ENCODE assay signal across 10 mouse cellular contexts in genomic region chr14:14481840-14482239, GRCm38 (mm10).
DNase-seq lines count a peak whose midpoint lies in the region; ATAC-seq and TF ChIP-seq lines count a peak whose summit lies in the region.
"Had no signal": no experiment of that assay in that cellular context is flagged by ENCODE, and none has a peak within 500 bp of the region (broad histone marks: within the 10 kb centered on the region; RNA-seq: fewer than 3 reads in every experiment).

No protein-coding gene starts in this region.

- dilution Hi-C loops in CH12.LX (cut with MboI; ENCODE audit: extremely low pct_ligation_motif_present, extremely low pct_unique_long_range_greater_than_20kb, low sequenced_read_pairs), result no loop called here

- in situ Hi-C loops in CH12.LX (cut with MboI; ENCODE audit: low pct_ligation_motif_present, low pct_unique_long_range_greater_than_20kb, low sequenced_read_pairs), result loop anchor here (25.0 kb wide), 1 partner anchor 355 kb away; no protein-coding TSS in a partner anchor

- H3K36me3 ChIP-seq in kidney, embryonic 15.5 days, result no peaks in the 10 kb centered on the region
- H3K36me3 ChIP-seq in CH12.LX (replicated peaks in 1 of 2; ENCODE audit: control insufficient read depth in 1 of 2, insufficient read depth in 1 of 2, low read length in 1 of 2), result no peaks in the 10 kb centered on the region
- no peaks in the 10 kb centered on the region for H3K36me3 ChIP-seq in stomach, postnatal 0 days (ENCODE audit: control insufficient read depth, insufficient read depth, low read length)
- no peaks in the 10 kb centered on the region for H3K36me3 ChIP-seq in forebrain, embryonic 15.5 days
- H3K36me3 ChIP-seq: embryonic facial prominence, embryonic 15.5 days; liver, embryonic 15.5 days had no signal

- no peaks in the 10 kb centered on the region for H3K79me2 ChIP-seq in CH12.LX (replicated peaks; ENCODE audit: control insufficient read depth, extremely low read depth, insufficient read depth, poor library complexity, severe bottlenecking)

- H3K4me1 ChIP-seq in kidney, embryonic 15.5 days, result no peaks in the 10 kb centered on the region
- peaks cover 0 to 6% of the 10 kb centered on the region in 2 experiments; a peak in 1 of 4 replicates for H3K4me1 ChIP-seq in CH12.LX (ENCODE audit: control insufficient read depth in 1 of 2, insufficient read depth in 2 of 2)
- H3K4me1 ChIP-seq in stomach, postnatal 0 days (replicated peaks; ENCODE audit: control insufficient read depth, insufficient read depth), result no peaks in the 10 kb centered on the region
- no peaks in the 10 kb centered on the region for H3K4me1 ChIP-seq in forebrain, embryonic 15.5 days
- H3K4me1 ChIP-seq: embryonic facial prominence, embryonic 15.5 days; liver, embryonic 15.5 days had no signal

- 89% methylated on average over 1 of the region's 1 CpGs for WGBS in kidney, embryonic 15.5 days
- 60% methylated on average over 1 of the region's 1 CpGs for WGBS in stomach, postnatal 0 days
- WGBS in forebrain, embryonic 15.5 days, result 81% methylated on average over 1 of the region's 1 CpGs

- no peak for ATAC-seq in kidney, embryonic 15.5 days (replicated peaks; ENCODE audit: low FRiP score)
- no peak for ATAC-seq in stomach, postnatal 0 days (ENCODE audit: low FRiP score, low TSS enrichment)
- ATAC-seq in forebrain, embryonic 15.5 days (replicated peaks), result no peak; the same call in 1 of the 2 replicates

- TF ChIP-seq RAD21 in CH12.LX (IDR thresholded peaks at IDR 0.05; ENCODE audit: low read depth, low read length), result peak; percentile 69

- H3K4me3 ChIP-seq in kidney, embryonic 15.5 days (replicated peaks), result no peak overlapping the region
- H3K4me3 ChIP-seq in CH12.LX (replicated peaks in 1 of 3; ENCODE audit: low read depth in 2 of 3, low read length in 2 of 3, poor library complexity in 1 of 3), result no peak overlapping the region
- H3K4me3 ChIP-seq in stomach, postnatal 0 days (ENCODE audit: low read depth, low read length), result no peak overlapping the region
- H3K4me3 ChIP-seq in forebrain, embryonic 15.5 days, result no peak overlapping the region
- H3K4me3 ChIP-seq: embryonic facial prominence, embryonic 15.5 days; liver, embryonic 15.5 days had no signal

- TF ChIP-seq CTCF in CH12.LX (conservative IDR thresholded peaks at IDR 0.05 in 1 of 2, IDR thresholded peaks at IDR 0.05 in 1 of 2; ENCODE audit: low read depth in 2 of 2, low read length in 2 of 2), result peak in 1 of 2 experiments; percentile 69; a peak in 2 of 4 replicates
- peak; percentile 74 for TF ChIP-seq CTCF in stomach, postnatal 0 days (IDR thresholded peaks at IDR 0.05; ENCODE audit: low read depth)

- no peak for TF ChIP-seq POLR2A in CH12.LX (IDR thresholded peaks at IDR 0.05; ENCODE audit: low read depth, low read length)

- no peak overlapping the region for H3K4me2 ChIP-seq in kidney, embryonic 15.5 days
- H3K4me2 ChIP-seq in CH12.LX (ENCODE audit: insufficient read depth, low read depth, poor library complexity, severe bottlenecking), result no peak overlapping the region
- no peak overlapping the region for H3K4me2 ChIP-seq in stomach, postnatal 0 days (replicated peaks; ENCODE audit: low read depth)
- H3K4me2 ChIP-seq in forebrain, embryonic 15.5 days (replicated peaks), result no peak overlapping the region
- H3K4me2 ChIP-seq: embryonic facial prominence, embryonic 15.5 days; liver, embryonic 15.5 days had no signal

- H3K9me3 ChIP-seq in kidney, embryonic 15.5 days (replicated peaks), result no peaks in the 10 kb centered on the region
- peaks cover 3% of the 10 kb centered on the region for H3K9me3 ChIP-seq in CH12.LX (replicated peaks; ENCODE audit: low read length)
- no peaks in the 10 kb centered on the region for H3K9me3 ChIP-seq in stomach, postnatal 0 days (ENCODE audit: control insufficient read depth, low read length)
- H3K9me3 ChIP-seq in forebrain, embryonic 15.5 days, result no peaks in the 10 kb centered on the region
- H3K9me3 ChIP-seq: embryonic facial prominence, embryonic 15.5 days; liver, embryonic 15.5 days had no signal

- TF ChIP-seq EP300 in CH12.LX (IDR thresholded peaks at IDR 0.05; ENCODE audit: low read length), result no peak
- TF ChIP-seq EP300 in stomach, postnatal 0 days (optimal IDR thresholded peaks at IDR 0.05), result no peak

- no peaks in the 10 kb centered on the region for H3K27me3 ChIP-seq in kidney, embryonic 15.5 days
- no peaks in the 10 kb centered on the region for H3K27me3 ChIP-seq in CH12.LX (replicated peaks)
- H3K27me3 ChIP-seq in stomach, postnatal 0 days (ENCODE audit: control insufficient read depth, insufficient read depth, low read length), result no peaks in the 10 kb centered on the region
- H3K27me3 ChIP-seq in forebrain, embryonic 15.5 days, result no peaks in the 10 kb centered on the region
- H3K27me3 ChIP-seq: embryonic facial prominence, embryonic 15.5 days; liver, embryonic 15.5 days had no signal

- no peak overlapping the region for H3K9ac ChIP-seq in kidney, embryonic 15.5 days
- H3K9ac ChIP-seq in CH12.LX (ENCODE audit: insufficient read depth, low read depth), result no peak overlapping the region
- H3K9ac ChIP-seq in stomach, postnatal 0 days (ENCODE audit: low read length), result no peak overlapping the region
- H3K9ac ChIP-seq in forebrain, embryonic 15.5 days (replicated peaks), result no peak overlapping the region
- H3K9ac ChIP-seq: embryonic facial prominence, embryonic 15.5 days; liver, embryonic 15.5 days had no signal

- H3K27ac ChIP-seq in kidney, embryonic 15.5 days, result no peak overlapping the region
- H3K27ac ChIP-seq in CH12.LX (ENCODE audit: insufficient read depth, low read depth), result no peak overlapping the region
- no peak overlapping the region for H3K27ac ChIP-seq in stomach, postnatal 0 days (replicated peaks)
- no peak overlapping the region for H3K27ac ChIP-seq in forebrain, embryonic 15.5 days (replicated peaks)
- H3K27ac ChIP-seq: embryonic facial prominence, embryonic 15.5 days; liver, embryonic 15.5 days had no signal

- DNase-seq in kidney, adult 18-20 months, result peak; percentile 17
- peak; percentile 35 for DNase-seq in CH12.LX (ENCODE audit: extremely low read depth)
- peak; percentile 30 for DNase-seq in ZHBTc4 (ENCODE audit: low read depth, low spot score)
- peak; percentile 42 for DNase-seq in heart, postnatal 4 days
- DNase-seq in left cerebral cortex, postnatal 14 days (ENCODE audit: low spot score in 2 of 2), result peak; percentile 52 to 71
- peak; percentile 20 for DNase-seq in stomach, postnatal 0 days (ENCODE audit: low spot score)

- intact Hi-C loops in left cerebral cortex, postnatal 14 days (cut with DNase I), result loop anchor here (5.0 kb wide), 1 partner anchor 380 kb away; no protein-coding TSS in a partner anchor

TF ChIP-seq in CH12.LX, 34 proteins besides CTCF, POLR2A, EP300 and RAD21:
- TF ChIP-seq RCOR1 (conservative IDR thresholded peaks at IDR 0.05; ENCODE audit: low read depth, low read length), result no peak
- TF ChIP-seq SMC3 (IDR thresholded peaks at IDR 0.05; ENCODE audit: low read depth, low read length), result peak; percentile 68
TF ChIP-seq in CH12.LX: peak in this region for 1.
